Mouse (Mus musculus): ENCODE measurements around the gene Slc26a5. TPM values are rescaled to one million over a fixed set of nuclear protein-coding genes. Genes with fewer than 3 reads are reported as not detected.
A peak's percentile ranks its signal among the peaks of the same experiment; 100 is the strongest.

The Slc26a5 gene
- 0.05 TPM in 1 of 2 replicates, not detected in the other for polyA plus RNA-seq (2015; fragmentation: Nextera tagmentation; extraction: Ambion mirVana)

DNA sequence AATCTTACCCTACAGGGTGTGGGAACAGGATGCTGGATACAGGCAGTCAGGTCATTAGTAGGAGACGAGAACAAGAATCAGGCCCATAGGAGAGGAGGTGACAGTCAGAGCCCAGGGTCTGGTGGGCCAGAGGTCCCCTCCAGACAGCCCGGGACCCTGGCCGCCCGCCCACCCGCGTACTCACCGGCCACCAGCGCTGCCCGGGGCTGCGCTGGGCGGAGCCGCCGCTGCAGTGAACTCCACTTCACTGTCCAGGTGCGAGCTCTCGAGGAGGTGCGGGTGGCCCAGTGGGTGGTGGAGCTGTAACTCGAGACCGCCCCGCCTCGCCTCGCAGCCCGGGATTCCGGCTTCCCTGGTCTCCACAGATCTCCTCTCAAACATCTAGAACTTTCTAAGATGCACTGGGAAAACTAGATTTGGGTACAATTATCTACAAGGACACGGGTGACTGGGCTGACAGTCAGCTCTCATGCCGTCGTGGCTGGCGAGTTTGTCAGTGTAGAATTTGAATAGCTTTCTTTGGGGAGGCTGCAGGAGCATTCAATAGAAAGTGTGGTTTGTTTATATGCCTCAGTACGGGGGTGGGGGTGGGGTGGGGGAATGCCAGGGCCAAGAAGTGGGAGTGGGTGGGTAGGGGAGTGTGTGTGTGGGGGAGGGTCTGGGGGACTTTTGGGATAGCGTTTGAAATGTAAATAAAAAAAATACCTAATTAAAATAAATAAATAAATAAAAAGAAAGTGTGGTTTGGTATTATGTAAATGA lies at the start of gene Slc26a5:
Gene Slc26a5 (minus strand): TSS at position 259 of the 762 bp plus-strand sequence.
- DNase-seq (ENCODE audit: low spot score) = no peak

- no peak for DNase-seq (ENCODE audit: low spot score)
These were observed 49.4 kb upstream of the Slc26a5 start for GRCm38 (mm10) chr5:21914776-21915175.

DNA sequence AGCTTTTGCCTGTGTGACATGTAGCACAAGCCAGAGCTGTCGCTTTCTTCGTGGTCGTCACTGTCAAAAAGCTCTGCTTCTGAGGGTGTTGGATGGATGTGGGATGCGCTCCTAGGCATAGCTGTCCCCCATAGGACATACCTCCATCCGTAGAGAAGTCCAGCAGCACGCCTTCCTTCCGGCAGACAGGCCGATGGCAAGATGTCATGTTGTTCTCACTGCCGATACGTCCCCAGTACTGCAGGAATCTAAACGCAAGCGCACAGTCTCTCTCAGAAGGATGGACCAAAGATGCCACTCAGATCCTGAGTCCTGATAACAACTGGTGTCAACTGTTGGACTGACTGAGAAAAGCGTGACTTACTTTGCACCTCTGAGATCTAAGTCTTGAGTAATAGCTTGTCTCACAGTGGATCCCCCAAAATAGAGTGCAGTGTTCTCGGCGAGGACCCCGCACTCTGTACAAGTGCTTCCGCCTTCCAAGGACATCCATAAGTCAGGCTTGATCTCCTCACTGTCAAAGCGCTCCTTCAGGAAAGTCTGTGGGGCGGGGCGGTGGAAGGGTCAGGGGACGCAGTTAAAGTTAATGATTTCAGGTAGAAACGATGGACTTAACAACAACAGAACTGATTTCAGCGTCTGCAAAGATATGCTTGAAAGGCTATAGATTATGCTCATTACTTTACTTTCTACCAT lies 47.6 kb upstream of the Slc26a5 start:
- DNase-seq (ENCODE audit: low spot score) = no peak

DNA sequence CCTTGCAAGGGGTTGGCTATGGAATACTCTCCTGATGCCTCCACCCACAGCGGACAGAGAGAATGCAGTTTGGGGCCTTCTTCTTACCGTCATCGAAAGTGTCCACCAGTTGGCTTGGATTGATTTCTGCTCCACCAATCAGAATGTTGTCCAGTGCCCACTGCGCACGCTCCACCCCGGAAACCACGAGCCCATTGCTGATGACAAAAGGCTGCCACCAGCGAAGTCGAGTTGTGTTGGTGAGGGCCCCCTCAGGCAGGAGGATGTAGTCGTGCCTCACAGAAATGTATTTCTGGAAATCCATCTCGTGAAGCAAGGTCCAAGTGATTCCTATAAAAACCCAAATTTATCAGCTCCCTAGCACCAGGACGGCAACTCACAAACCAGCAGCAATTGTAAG lies 45.3 kb upstream of the Slc26a5 start:
- no peak for DNase-seq (ENCODE audit: low spot score)

DNA sequence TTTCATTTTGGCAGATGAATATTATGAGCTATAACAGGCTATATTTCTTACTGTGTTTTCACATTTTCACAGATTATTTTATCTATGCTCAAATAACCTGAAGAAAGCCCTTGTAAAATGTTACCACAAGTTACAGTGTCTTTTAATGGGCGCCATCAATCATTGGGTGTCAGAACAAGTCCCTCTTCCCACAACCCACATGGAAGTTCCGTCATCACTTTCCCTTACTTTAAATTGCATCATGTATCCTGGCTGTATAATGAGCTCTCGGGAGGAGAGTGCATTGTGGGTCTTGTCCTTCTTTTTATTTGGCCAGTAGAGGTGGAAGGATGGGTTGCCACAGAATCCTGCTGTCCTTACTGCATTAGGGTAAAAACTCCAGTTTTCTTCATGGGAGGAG lies 44.3 kb upstream of the Slc26a5 start:
- no peak for DNase-seq (ENCODE audit: low spot score)

GRCm38 (mm10) chr5:21901411-21901810 lies 36.0 kb upstream of the Slc26a5 start:
- DNase-seq (ENCODE audit: low spot score) = no peak

DNA sequence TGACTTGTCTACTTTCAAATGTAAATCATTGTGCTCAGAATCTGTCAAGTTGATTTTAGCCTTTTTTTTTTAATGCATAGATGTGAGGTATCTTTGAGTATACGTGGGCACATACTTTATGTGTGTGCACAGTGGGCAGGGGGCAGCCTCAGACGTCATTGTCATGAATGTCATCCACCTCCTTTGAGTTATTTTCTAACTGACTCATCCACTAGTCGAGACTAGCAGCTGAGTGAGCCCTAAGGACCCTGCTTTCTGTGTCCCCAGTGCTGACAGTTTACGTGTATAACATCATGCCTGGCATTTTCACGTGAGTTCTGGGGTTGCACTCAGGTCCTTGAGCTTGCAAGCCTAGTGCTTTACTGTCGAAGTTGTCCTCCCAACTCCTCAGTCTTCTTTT lies 35.5 kb upstream of the Slc26a5 start:
- DNase-seq (ENCODE audit: low spot score) = no peak

DNA sequence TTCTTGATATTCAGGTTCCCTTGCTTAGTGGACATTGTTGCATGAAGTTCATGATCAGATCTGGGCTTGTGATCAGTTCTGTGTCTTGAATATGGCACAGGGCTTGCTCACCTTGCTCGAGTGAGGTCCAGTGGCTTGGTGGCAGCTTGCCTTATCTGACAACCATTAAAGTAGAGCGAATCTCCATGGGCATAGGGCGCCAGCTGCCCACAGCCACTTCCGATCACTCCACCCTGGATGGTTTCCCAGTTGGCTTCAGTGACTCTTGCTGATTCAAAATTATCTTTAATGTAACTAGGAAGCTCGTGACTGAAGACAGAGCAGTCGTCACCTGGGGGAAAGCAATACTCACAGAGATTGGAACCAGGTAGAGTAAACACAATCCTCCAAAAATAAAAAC lies 33.5 kb upstream of the Slc26a5 start:
- no peak for DNase-seq (ENCODE audit: low spot score)

GRCm38 (mm10) chr5:21896586-21896985 lies 31.2 kb upstream of the Slc26a5 start:
- no peak for DNase-seq (ENCODE audit: low spot score)

DNA sequence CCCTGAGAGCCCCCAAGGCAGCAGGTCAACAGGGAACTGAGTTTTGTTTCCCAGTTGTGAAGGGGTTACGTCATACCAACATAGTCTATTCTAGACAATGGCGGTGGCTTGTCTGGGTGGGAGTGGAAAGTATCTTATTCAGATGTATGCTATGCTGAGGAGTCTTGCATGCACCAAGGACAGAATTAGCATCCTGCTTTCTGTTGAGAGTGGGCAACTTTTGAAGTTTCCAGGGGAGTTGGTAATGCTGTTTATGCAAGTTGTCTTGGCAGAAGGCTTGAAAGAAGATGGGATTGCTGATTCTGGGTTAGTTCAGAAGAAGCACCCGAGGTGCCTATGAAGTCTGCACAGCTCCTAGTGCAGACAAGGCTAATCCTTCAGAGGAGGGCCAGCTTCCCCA lies 28.8 kb upstream of the Slc26a5 start:
- no peak for DNase-seq (ENCODE audit: low spot score)

DNA sequence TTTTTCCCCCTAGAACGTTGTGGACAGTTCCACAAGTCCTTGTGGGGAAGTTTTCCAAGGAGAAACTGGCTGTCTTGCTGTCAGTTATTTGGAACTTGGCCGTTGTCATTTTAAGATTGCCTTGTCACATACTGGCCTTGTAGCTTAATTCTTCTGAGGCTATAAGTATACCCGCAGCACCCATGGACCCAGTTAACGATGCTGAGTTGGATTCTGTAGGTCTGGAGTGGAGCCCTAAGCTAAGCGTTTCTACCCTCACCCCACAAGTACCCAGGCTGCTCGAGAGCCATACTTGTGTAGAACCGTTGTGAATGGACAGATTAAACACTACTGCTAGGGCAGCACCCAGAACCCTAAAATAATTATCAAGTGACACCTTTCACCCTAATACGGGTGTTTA lies 1.3 kb upstream of the Slc26a5 start:
- DNase-seq (ENCODE audit: low spot score) = no peak

GRCm38 (mm10) chr5:21866311-21866712 lies 908 bp upstream of the Slc26a5 start:
- no peak for DNase-seq (ENCODE audit: low spot score)

DNA sequence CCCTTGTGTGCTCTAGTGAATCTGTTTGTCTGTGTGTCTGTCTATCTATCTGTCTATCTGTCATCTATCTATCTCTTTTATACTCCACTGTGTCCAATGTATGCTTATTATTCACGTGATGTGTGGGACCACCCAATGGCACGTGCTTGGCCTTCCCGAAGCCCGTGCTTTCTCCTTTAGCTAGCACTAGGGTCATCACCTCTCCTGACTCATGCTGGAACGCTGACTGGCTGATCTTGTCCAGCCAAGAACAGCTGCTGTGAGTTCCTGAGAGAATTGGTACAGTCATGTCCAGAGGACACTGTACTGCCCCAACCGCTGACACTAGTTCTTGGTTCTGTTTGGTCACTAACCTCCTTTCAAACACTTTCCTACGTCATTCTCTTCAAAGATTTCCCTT lies 6.8 kb downstream of the Slc26a5 start:
- no peak for DNase-seq (ENCODE audit: low spot score)

- no peak for DNase-seq (ENCODE audit: low spot score)
These were observed 13.6 kb downstream of the Slc26a5 start for GRCm38 (mm10) chr5:21851679-21852340.

GRCm38 (mm10) chr5:21847438-21847837 lies 18.0 kb downstream of the Slc26a5 start:
- DNase-seq (ENCODE audit: low spot score) = no peak

GRCm38 (mm10) chr5:21846616-21847290 lies 18.7 kb downstream of the Slc26a5 start:
- DNase-seq (ENCODE audit: low spot score) = no peak

- DNase-seq (ENCODE audit: low spot score) = no peak
These were observed 20.7 kb downstream of the Slc26a5 start for GRCm38 (mm10) chr5:21844676-21845075.

- DNase-seq (ENCODE audit: low spot score) = no peak
These were observed 33.6 kb downstream of the Slc26a5 start for GRCm38 (mm10) chr5:21831761-21832160.

GRCm38 (mm10) chr5:21828855-21829254 lies 36.5 kb downstream of the Slc26a5 start:
- no peak for DNase-seq (ENCODE audit: low spot score)

GRCm38 (mm10) chr5:21827643-21828042 lies 37.8 kb downstream of the Slc26a5 start:
- DNase-seq (ENCODE audit: low spot score) = no peak

DNA sequence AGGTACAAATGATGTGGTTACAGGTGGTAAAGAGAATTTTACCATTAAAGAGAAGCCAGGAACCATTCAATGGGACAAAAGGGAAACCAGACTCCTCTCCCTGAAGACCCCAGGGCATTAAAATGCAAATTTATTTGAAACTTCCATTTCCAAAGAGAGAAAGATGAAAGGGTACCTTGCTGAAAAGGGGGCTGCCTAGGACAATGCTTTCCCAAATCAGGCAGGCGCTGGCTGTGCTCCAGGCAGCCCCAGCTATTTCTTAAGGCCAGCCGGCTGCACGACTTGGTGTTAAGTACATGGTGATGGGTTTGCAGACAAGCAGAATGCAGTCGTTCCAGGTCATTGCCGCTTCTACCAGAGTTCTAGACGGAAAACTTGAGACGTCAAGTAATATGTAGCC lies 39.0 kb downstream of the Slc26a5 start:
- no peak for DNase-seq (ENCODE audit: low spot score)

- DNase-seq (ENCODE audit: low spot score) = peak; percentile 33
These were observed 51.4 kb downstream of the Slc26a5 start for GRCm38 (mm10) chr5:21813994-21814393.
